Mouse (Mus musculus) megakaryocyte, embryonic 14.5 days (primary cell): ENCODE data around the gene Olfr1098.

Experiments
- FLI1 ChIP-seq: IDR thresholded peaks from 2 replicates; pipeline ENCODE4 v1.6.1; 2012; ENCODE audit warnings: low read length, inconsistent platforms, mixed read lengths
- GATA1 ChIP-seq: IDR thresholded peaks from 3 replicates; pipeline ENCODE4 v1.6.1; 2012; ENCODE audit warnings: mixed read lengths, low read length, inconsistent platforms, borderline replicate concordance

GRCm38 (mm10) chr2:86874702-86875101, 49.6 kb downstream of the Olfr1098 start, which contains the start of gene Gm13723:
- TF ChIP-seq GATA1, result no peak
- TF ChIP-seq FLI1, result no peak
